Mouse (Mus musculus) midbrain, embryonic 10.5 days (tissue): ENCODE measurements around the gene Cavin4. TPM values are rescaled to one million over a fixed set of nuclear protein-coding genes. Genes with fewer than 3 reads are reported as not detected.

Experiments used
- DNase-seq: peaks from one replicate; pipeline ENCODE4 v3.0.0-alpha.2; 2017; ENCODE audit warnings: low spot score
- H3K27ac ChIP-seq: fragments of 300-500 bp; sonication (generic); replicated peaks from 2 replicates; pipeline ENCODE4 v1.5.1; 2016; ENCODE audit warnings: mild to moderate bottlenecking
- H3K27me3 ChIP-seq: fragments of 300-500 bp; sonication (generic); 2 replicates; pipeline ENCODE4 v1.6.1; 2016; ENCODE audit warnings: low read depth, mild to moderate bottlenecking; ENCODE audit not compliant: poor library complexity, severe bottlenecking
- H3K36me3 ChIP-seq: fragments of 300-500 bp; sonication (generic); 2 replicates; pipeline ENCODE4 v1.6.1; 2016; ENCODE audit warnings: mild to moderate bottlenecking, moderate library complexity
- H3K4me1 ChIP-seq: fragments of 300-500 bp; sonication (generic); 2 replicates; pipeline ENCODE4 v1.6.1; 2016
- H3K4me3 ChIP-seq: fragments of 300-500 bp; sonication (generic); 2 replicates; pipeline ENCODE4 v1.5.1; 2016; ENCODE audit warnings: mild to moderate bottlenecking, moderate library complexity
- H3K9me3 ChIP-seq: fragments of 300-500 bp; sonication (generic); replicated peaks from 2 replicates; pipeline ENCODE4 v1.6.1; 2016; ENCODE audit warnings: mild to moderate bottlenecking
- WGBS: fragments of 180-500 bp; shearing (Covaris S2); methylation state at CpG from one replicate; pipeline ENCODE4 v1.1.7; 2016; 5-methylcytosine and 5-hydroxymethylcytosine counted together
- polyA plus RNA-seq: library from polyadenylated mRNA; unstranded; fragments of >200 nt; fragmentation: Nextera tagmentation; extraction: Ambion mirVana; gene quantifications from 2 replicates; pipeline ENCODE4 v1.2.1, GENCODE M21; 2016

Gene Cavin4
- polyA plus RNA-seq = 1.4 and 1.7 TPM in 2 replicates

DNA sequence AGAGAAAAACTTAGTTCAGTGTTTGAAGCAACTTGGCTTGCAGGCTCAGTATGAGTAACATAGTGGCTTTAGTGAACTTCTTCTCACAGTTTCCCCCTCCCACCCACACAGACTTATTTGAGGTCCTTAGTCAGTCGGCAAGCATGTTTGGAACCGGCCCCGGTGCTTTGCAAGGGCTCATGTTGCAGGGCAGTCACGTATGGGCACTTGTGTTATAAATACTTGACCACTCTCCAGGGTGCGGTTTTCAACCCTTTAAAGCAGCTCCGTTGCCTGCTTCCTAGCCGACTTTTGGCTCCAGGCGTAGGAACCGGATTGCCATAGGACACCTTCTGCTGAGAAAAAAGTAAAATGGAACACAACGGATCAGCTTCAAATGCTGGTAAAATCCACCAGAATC, at the start of gene Cavin4:
Gene Cavin4, plus strand, starts transcription at position 244 of the 400 bp plus-strand sequence.
- H3K36me3 ChIP-seq = peaks cover 85% of the 10 kb centered on the region
- H3K9me3 ChIP-seq = no peaks in the 10 kb centered on the region
- no peaks in the 10 kb centered on the region for H3K27me3 ChIP-seq
- no peaks in the 10 kb centered on the region for H3K4me1 ChIP-seq
- no peak within 1 kb of the TSS for H3K27ac ChIP-seq
- no peak for DNase-seq
- H3K4me3 ChIP-seq = no peak within 1 kb of the TSS
- WGBS = 96% methylated on average over 10 of the region's 10 CpGs

DNA sequence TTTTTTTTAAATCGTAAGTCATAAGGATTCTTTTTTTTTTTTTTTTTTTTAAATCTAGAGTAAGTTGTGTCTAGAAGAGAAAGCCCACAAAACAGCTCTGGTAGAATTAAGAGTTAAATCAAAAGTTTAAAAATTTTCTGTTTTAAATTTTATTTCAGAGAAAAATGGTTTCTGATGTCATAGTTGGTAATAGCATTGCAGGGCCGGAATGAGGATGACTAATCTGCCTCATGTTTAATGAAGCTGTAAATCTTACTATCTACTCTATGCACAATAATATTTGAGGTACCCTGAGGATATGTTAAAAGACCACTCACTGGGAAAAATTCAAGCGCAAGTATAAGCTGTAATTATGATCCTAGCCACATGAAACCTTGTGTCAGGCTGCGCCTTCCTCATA, 47.8 kb upstream of the Cavin4 start:
- no peaks in the 10 kb centered on the region for H3K4me1 ChIP-seq
- DNase-seq = no peak
- peaks cover 92% of the 10 kb centered on the region for H3K36me3 ChIP-seq
- WGBS = 95% methylated on average over 4 of the region's 4 CpGs
- no peaks in the 10 kb centered on the region for H3K9me3 ChIP-seq
- H3K4me3 ChIP-seq = no peak overlapping the region
- H3K27me3 ChIP-seq = no peaks in the 10 kb centered on the region
- H3K27ac ChIP-seq = no peak overlapping the region

DNA sequence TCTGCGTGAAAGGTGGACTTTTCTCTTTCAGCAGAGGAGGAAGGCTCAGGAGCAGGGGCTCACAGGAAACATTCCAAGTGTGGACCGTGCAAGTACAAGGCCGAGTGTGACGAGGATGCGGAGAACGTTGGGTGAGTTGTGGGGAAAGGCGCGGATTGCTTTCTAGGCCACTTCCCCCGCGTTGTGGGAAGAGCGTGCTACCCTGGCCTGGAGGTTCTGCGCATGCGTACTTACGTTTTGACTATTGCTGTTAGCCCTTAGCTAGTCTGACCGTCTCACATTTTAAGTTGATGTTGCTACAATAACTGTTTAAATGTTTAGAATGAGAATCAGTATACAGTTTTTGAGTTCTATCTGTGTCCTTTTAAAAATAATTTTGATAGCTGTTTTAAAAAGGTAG, 46.1 kb upstream of the Cavin4 start:
- Histone ChIP-seq H3K9me3 (no peaks in the 10 kb centered on the region), H3K4me3 (no peak overlapping the region), H3K4me1 (no peaks in the 10 kb centered on the region), H3K27ac (no peak overlapping the region), H3K27me3 (no peaks in the 10 kb centered on the region), H3K36me3 (peaks cover 92% of the 10 kb centered on the region)
- 97% methylated on average over 15 of the region's 15 CpGs for WGBS
- DNase-seq = no peak

DNA sequence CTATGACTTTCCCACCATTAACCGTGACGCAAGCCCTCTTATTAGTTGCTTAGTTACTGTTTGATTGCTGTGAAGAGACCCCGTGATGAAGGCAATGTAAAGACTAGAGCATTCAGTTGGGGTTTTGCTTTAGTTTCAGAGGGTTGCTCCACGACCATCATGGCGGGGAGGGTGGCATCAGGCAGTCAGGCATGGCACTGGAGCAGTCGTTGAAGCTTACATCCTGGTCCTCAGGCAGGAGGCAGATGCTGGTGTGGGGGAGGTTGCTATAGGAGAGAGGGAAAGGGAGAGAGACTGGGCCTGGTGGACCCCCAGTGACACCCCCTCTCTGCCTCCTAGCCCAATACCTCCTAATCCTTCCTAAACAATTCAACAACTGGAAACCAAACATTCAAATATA, 43.2 kb upstream of the Cavin4 start:
- Histone ChIP-seq H3K27ac (no peak overlapping the region), H3K36me3 (peaks cover 96% of the 10 kb centered on the region), H3K27me3 (no peaks in the 10 kb centered on the region), H3K9me3 (no peaks in the 10 kb centered on the region), H3K4me3 (no peak overlapping the region), H3K4me1 (no peaks in the 10 kb centered on the region)
- no peak for DNase-seq
- 95% methylated on average over 6 of the region's 6 CpGs for WGBS

DNA sequence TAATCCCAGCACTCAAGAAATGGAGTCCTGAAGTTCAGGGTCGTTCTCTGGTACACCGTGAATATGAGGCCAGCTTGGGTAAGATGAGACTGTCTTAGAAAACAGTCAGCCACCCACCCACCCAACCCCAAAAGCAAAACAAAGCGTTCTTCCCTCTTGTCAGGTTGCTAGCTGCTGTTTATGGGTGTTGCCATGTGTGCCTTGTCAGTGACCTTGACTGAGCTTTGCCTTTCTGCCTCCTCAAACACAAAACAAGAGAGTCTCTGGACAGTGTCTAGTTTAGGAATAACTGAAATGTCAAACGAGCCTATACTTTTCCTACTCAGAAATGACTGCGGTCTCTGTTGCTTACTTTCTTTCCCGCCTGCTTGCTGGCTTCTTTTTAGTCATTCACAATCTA, 41.1 kb upstream of the Cavin4 start:
- H3K27ac ChIP-seq = no peak overlapping the region
- H3K27me3 ChIP-seq = no peaks in the 10 kb centered on the region
- WGBS = 97% methylated on average over 6 of the region's 6 CpGs
- no peak overlapping the region for H3K4me3 ChIP-seq
- no peak for DNase-seq
- H3K4me1 ChIP-seq = no peaks in the 10 kb centered on the region
- peaks cover 97% of the 10 kb centered on the region for H3K36me3 ChIP-seq
- H3K9me3 ChIP-seq = no peaks in the 10 kb centered on the region

DNA sequence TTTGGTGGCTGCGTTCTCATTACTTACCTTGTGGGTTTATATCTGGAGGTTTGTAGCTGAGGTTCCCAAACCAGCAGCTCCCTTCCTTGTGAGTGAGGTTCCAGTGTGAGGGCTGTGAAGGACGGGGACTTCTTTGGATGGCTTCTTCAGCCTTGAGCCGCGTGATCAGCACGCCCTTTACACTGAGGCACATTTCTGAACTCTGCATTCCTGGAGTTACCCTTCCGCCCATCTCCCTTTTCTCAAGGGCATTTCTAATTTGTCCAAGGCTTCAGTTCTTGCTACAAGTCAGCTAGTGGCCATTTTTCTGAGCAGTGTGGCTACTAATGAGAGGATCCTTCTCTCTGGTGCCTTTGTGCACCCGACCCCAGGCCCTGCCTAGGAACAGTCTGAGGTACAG, 40.4 kb upstream of the Cavin4 start:
- H3K36me3 ChIP-seq = peaks cover 97% of the 10 kb centered on the region
- H3K9me3 ChIP-seq = no peaks in the 10 kb centered on the region
- DNase-seq = no peak
- no peak overlapping the region for H3K4me3 ChIP-seq
- no peaks in the 10 kb centered on the region for H3K4me1 ChIP-seq
- H3K27me3 ChIP-seq = no peaks in the 10 kb centered on the region
- H3K27ac ChIP-seq = no peak overlapping the region
- 96% methylated on average over 7 of the region's 7 CpGs for WGBS

DNA sequence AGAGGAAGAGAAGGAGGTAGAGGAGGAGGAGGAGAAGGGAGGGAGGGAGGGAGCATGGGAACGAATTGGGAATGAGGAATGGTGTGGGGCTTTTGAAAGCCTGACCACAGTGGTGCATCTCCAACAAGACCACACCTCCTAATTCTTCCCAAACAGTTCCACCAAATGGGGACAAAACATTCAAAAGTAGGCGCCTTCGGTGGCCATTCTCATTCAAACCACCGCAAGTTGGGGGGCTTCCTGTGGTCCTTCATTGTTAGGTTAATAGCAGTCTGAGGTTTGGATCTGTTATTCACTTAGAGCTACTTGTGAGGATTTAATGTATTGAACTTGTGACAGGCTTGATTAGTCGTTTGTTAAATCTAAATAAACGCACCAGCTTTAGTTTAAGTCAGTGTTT, 38.4 kb upstream of the Cavin4 start:
- Histone ChIP-seq H3K27me3 (no peaks in the 10 kb centered on the region), H3K4me1 (no peaks in the 10 kb centered on the region), H3K27ac (no peak overlapping the region), H3K4me3 (no peak overlapping the region), H3K36me3 (peaks cover 99% of the 10 kb centered on the region), H3K9me3 (no peaks in the 10 kb centered on the region)
- DNase-seq = no peak
- 72% methylated on average over 6 of the region's 6 CpGs for WGBS

DNA sequence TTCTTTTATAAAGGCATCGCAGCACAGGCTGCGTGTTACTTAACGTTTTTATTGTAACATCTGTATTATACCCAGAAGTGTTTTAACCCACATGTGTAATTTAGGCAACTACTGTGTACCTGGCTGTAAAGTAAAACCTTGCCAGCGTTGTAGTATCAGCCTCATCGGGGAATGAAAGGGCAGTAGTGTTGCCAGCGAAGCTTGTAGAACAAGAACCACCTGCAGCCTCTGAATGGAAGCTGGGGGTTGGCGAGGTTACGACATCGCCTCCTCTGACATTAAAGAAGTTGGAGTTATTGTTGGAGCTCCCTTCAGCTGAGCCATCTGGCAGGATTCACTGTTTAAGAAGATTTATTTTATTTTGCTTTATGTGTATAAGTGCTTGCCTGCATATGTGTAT, 37.5 kb upstream of the Cavin4 start:
- 92% methylated on average over 9 of the region's 9 CpGs for WGBS
- peaks cover 95% of the 10 kb centered on the region for H3K36me3 ChIP-seq
- no peaks in the 10 kb centered on the region for H3K9me3 ChIP-seq
- no peak for DNase-seq
- no peak overlapping the region for H3K4me3 ChIP-seq
- H3K27me3 ChIP-seq = no peaks in the 10 kb centered on the region
- H3K27ac ChIP-seq = no peak overlapping the region
- peaks cover 8% of the 10 kb centered on the region for H3K4me1 ChIP-seq

DNA sequence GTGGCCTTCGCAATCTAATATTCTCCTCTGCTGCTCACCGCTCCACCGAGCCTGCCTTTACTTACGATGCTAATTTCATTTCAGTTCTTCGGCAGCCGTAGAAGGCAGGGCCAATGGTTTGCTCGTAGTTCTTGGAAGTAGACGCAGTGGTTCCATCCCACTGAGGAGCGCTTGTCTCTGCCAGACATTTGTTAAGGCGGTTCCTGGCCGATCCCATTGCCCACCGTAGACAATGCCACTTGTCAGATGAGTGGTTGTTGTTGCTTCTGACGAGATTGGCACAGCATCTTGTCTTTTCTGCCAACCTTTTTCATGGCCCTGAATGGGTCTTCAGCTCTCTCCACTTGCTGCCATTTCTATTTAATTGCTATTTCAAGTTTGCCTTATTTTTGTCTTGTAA, 33.9 kb upstream of the Cavin4 start:
- 96% methylated on average over 13 of the region's 13 CpGs for WGBS

DNA sequence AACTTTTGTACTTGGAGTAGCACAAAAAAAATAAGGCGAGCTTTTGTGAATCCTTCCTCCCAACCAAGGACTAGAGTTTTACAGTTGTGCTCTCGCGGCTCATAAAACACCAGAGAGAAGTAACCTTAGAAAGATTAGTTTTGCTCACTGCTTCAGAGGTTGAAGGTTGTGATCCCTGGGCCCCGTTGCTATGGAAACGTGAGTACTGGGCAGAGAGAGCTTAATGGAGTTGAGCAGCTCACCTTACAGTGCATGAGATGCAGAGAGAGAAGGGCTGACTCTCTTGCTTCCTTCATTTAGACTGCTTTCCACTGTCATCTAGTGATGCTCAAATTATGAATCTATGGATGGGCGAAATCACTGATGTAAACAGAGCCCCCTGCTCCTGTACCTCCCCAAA, 29.8 kb upstream of the Cavin4 start:
- no peaks in the 10 kb centered on the region for H3K9me3 ChIP-seq
- peaks cover 44% of the 10 kb centered on the region for H3K4me1 ChIP-seq
- H3K36me3 ChIP-seq = peaks cover 83% of the 10 kb centered on the region
- 67% methylated on average over 6 of the region's 6 CpGs for WGBS
- peak; percentile 40 for DNase-seq
- H3K27me3 ChIP-seq = no peaks in the 10 kb centered on the region
- no peak overlapping the region for H3K27ac ChIP-seq
- no peak overlapping the region for H3K4me3 ChIP-seq

More for the DNA sequence above, 33.9 kb upstream of the Cavin4 start:
- H3K27ac ChIP-seq = no peak overlapping the region
- H3K36me3 ChIP-seq = peaks cover 88% of the 10 kb centered on the region
- no peak for DNase-seq
- peaks cover 31% of the 10 kb centered on the region for H3K4me1 ChIP-seq
- H3K4me3 ChIP-seq = no peak overlapping the region
- no peaks in the 10 kb centered on the region for H3K27me3 ChIP-seq
- H3K9me3 ChIP-seq = no peaks in the 10 kb centered on the region

DNA sequence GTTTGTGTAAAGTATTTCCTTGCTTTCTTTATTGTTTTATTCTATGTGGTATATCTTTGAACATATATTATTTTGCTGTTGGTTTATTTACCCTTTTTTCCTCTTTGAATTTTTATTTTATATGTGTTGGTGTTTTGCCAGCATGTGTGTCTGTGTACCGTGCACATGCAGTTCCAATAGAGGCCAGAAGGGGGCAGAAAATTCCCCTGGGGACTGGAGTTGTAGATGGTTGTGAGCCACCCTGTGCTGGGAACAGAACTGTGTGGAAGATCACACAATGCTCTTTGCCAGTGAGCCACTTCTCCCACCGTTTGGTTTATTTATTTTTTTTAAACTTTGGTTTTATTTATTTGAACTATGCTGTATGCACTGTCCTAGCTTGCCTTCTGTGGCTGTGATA, 29.3 kb upstream of the Cavin4 start:
- no peaks in the 10 kb centered on the region for H3K9me3 ChIP-seq
- H3K4me1 ChIP-seq = peaks cover 44% of the 10 kb centered on the region
- peak; percentile 28 for DNase-seq
- 71% methylated on average over 2 of the region's 2 CpGs for WGBS
- H3K27me3 ChIP-seq = no peaks in the 10 kb centered on the region
- H3K36me3 ChIP-seq = peaks cover 83% of the 10 kb centered on the region
- H3K4me3 ChIP-seq = no peak overlapping the region
- no peak overlapping the region for H3K27ac ChIP-seq

DNA sequence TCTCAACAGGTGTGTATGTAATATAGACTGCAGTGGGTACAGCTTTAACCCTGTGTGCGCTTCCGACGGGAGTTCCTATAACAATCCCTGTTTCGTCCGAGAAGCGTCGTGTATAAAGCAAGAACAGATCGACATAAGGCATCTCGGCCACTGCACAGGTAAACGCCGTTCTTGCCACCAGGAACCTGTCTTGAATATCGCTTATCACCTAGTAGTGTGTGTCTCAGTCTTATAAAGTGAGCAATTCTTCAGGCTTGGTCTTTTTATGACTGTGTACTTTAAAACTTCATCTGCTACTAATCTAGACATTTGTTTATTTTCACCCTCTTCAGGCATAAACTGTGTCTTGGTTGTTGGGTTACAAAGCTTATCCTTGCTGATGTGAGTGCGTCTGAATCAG, 26.5 kb upstream of the Cavin4 start:
- peaks cover 29% of the 10 kb centered on the region for H3K4me1 ChIP-seq
- peaks cover 90% of the 10 kb centered on the region for H3K36me3 ChIP-seq
- 97% methylated on average over 13 of the region's 13 CpGs for WGBS
- no peak overlapping the region for H3K4me3 ChIP-seq
- H3K27ac ChIP-seq = no peak overlapping the region
- no peak for DNase-seq
- no peaks in the 10 kb centered on the region for H3K9me3 ChIP-seq
- no peaks in the 10 kb centered on the region for H3K27me3 ChIP-seq

DNA sequence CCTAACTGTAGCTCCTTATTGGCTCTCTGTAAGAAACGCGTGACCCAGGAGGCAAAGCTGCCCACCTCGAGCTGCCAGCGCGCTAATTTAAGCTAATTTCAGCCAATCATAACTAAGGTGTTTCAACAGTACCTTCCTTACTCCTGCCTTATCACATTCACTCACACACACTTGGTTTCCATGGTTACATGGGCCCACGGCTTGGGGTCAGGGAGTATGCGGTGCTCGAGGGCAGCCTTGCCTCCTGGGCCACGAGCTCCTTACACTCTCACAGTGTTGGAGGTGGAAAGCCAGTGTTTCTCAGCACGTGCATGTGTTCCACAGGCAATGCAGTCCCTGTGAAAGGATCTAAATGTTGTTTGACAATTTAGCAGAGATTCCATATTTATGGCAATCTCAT, 25.2 kb upstream of the Cavin4 start:
- DNase-seq = no peak
- Histone ChIP-seq H3K27me3 (no peaks in the 10 kb centered on the region), H3K36me3 (peaks cover 95% of the 10 kb centered on the region), H3K4me3 (no peak overlapping the region), H3K9me3 (no peaks in the 10 kb centered on the region), H3K4me1 (peaks cover 20% of the 10 kb centered on the region), H3K27ac (peak overlapping the region; percentile 57; the same call in 1 of the 2 replicates)
- 78% methylated on average over 10 of the region's 10 CpGs for WGBS

DNA sequence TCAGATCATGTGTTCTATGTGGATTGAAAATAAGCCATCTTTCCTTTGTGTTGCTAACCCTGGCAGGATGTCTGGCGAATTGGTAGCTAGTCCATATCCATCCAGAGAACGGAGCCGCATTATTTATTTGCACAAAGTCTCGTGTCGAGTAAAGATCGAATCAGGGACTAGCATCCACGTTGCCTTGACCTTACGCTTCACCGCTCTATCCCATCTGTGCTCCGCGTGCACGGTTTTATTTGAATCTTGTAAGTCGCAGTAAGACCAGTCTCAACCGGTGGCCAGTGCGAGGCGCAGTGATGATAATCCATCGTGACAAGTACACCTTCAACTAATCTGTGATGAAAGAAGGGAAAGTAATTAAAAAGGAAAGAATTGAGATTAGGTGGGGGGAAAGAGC, 23.8 kb upstream of the Cavin4 start:
- Histone ChIP-seq H3K36me3 (peaks cover 95% of the 10 kb centered on the region), H3K27me3 (no peaks in the 10 kb centered on the region), H3K27ac (no peak overlapping the region), H3K4me1 (peaks cover 13% of the 10 kb centered on the region), H3K9me3 (no peaks in the 10 kb centered on the region), H3K4me3 (no peak overlapping the region)
- WGBS = 93% methylated on average over 17 of the region's 17 CpGs
- DNase-seq = no peak
